Mouse (Mus musculus) right cerebral cortex, postnatal 25 days (tissue): ENCODE measurements around the gene Klc2.
"Not testable (repeated sequence)": the region's sequence is repeated elsewhere in the genome, so short reads cannot be mapped to it uniquely, and the experiment has no call there.

ENCODE experiments used
- DNase-seq: peaks from one replicate; pipeline ENCODE4 v3.0.0; 2022

The Klc2 gene

GRCm38 (mm10) chr19:5118384-5118698, at the start of gene Klc2:
Gene Klc2 (minus strand): TSS chr19:5118560.
- no peak for DNase-seq

DNA sequence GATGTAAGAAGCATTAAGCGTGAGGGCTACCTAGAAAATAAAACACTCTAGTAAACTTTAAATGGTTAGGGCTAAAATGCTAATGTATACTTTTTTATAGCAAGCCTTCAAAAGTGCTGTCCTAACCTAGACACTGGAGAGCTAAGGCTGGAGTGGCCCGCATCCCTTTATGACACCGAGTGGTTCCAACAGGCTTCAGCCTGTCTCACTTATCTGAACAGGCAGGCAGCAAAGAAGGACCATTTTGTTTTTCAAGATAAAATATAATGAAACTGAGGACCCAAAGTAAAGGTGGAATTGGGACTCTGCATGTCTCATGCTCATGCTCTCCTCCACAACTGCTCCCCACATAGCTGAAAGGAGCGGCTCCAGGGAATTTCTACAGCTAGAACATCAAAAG, 49.1 kb upstream of the Klc2 start:
- DNase-seq, result no peak

- DNase-seq, result no peak
Measured at GRCm38 (mm10) chr19:5164380-5164779, 46.0 kb upstream of the Klc2 start.

DNA sequence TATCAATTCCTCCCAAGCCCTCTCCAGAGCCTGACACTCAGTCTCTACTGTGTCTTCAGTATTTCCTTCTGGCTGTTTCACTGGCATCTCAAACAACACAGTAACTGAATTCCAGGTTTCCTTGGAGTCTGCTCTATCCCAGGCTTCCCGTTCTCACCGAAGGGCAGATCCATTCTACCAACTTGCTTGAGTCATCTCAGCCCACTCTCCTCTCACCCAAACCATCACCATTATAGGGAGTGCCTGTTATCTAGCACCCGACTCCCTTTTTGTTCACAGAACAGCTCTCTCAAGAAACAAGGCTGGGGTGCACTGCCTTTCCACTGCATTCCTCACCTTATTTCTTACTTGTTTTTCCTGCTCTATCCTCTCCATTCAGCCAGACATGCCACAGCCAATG, 43.6 kb upstream of the Klc2 start:
- no peak for DNase-seq

DNA sequence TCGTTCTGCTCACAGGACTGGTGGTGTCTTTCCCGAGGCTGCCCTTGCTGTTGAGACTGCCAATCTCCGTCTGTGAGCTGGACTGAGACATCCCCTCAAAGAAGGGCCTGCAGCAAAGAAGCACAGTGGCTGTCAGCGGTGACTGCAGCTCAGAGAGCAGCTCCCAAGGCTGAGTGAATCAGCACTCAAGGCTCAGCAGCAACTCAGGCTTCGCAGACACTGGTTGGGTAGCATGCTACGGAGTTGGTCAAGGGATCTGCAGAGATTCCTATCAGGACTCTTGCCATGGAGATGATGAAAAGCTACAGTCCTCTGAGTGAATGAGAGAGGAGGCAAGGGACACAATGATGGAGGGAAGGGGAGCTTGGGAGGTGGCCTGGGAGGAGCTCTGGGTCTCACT, 33.9 kb upstream of the Klc2 start:
- DNase-seq, result no peak

DNA sequence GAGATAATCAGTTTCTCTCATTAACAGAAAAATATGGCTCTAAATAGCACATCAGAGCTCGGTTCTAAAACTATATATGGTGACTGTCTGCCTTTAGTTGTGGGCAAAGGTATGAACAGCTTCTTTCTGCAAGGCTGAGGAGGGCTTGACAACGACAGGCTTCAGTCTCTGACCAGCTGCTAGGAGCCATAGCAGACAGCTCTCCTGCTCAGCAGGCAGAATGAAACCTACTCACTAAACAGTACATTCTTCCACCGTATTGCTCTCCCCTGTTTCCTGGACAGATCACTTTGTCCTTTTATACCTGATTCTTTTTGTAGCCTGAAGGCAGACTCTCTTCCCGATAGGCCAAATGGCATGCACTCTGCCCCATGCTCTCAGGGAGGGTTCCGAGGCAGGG, 33.4 kb upstream of the Klc2 start:
- DNase-seq, result no peak

DNA sequence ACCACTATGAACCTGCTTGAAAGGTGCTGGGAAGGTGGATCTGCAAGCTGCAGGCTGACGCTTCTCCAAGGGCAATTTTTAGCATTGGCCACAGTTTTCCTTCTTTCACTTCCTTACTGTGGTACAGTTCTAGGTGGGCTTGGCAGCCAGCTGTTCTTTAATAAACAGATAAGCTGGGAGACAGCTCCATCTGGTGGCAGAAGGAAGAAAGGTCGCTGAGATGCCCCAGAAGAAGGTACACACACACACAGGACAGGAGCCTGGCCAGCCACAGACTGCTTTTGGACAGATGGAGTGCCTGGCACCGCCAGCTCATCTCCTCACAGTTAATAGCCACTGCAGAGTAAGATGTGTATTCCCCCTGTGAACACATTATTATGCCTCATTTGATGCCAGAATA, 33.0 kb upstream of the Klc2 start:
- peak; percentile 60 for DNase-seq

DNA sequence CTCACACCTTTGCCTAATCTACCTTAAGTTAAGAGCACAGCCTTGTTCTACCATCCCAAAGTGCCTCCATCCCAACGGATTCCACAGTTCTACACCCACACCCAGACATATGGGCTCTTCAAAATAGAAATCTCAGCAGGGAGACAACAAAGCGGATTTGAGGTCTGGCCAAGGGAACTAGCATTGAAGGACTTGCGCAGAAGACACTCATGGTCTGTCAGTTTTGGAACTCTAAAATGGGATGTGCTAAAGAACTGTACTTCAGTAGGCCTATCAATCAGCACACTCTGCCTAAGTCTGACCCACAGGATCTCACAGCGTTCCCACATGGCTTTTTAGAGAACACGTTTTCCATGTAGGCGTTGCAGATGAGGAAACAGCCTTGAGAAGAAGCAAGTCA, 32.0 kb upstream of the Klc2 start:
- DNase-seq, result peak; percentile 74

DNA sequence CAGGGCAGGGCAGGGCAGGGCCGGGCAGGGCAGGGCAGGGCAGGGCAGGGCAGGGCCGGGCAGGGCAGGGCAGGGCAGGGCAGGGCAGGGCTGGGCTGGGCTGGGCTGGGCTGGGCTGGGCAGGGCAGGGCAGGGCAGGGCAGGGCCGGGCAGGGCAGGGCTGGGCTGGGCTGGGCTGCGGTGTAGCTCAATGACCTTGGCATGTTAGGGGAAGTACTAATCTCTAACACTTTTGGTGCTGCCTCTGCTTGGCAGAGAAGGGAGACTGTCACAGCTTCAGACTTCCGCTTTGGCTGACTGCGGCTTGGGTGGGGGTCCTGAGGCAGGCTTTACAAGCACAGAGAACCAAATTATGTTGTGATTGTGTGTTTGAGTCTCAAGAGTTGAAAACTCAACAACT, 30.7 kb upstream of the Klc2 start:
- DNase-seq, result not testable (repeated sequence)

- peak; percentile 63 for DNase-seq
Measured at GRCm38 (mm10) chr19:5139640-5140039, 21.3 kb upstream of the Klc2 start.

- DNase-seq, result no peak
Measured at GRCm38 (mm10) chr19:5131237-5131636, 12.9 kb upstream of the Klc2 start.

DNA sequence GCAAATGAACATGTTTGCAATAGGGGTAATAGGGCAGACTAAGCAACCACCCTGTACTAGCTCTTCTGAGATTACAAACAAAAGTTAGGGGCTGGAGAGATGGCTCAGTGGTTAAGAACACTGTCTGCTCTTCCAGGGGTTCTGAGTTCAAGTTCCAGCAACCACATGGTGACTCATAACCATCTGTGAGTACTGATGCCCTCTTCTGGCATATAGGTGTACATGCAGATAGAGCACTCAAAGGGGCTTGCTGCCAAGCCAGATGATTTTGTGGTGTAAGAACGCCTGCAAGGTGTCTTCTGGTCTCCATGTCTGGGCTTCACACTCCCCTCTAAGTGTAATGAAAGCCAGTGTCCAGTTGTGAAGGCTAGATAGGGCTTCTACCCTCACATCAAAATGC, 11.4 kb upstream of the Klc2 start:
- DNase-seq, result no peak

- no peak for DNase-seq
Measured at GRCm38 (mm10) chr19:5124055-5124614, 5.8 kb upstream of the Klc2 start.

- no peak for DNase-seq
Measured at GRCm38 (mm10) chr19:5123241-5123640, 4.9 kb upstream of the Klc2 start.

- no peak for DNase-seq
Measured at GRCm38 (mm10) chr19:5122492-5122891, 4.1 kb upstream of the Klc2 start.

GRCm38 (mm10) chr19:5117494-5118383, 621 bp downstream of the Klc2 start:
- DNase-seq, result peak; percentile 92

DNA sequence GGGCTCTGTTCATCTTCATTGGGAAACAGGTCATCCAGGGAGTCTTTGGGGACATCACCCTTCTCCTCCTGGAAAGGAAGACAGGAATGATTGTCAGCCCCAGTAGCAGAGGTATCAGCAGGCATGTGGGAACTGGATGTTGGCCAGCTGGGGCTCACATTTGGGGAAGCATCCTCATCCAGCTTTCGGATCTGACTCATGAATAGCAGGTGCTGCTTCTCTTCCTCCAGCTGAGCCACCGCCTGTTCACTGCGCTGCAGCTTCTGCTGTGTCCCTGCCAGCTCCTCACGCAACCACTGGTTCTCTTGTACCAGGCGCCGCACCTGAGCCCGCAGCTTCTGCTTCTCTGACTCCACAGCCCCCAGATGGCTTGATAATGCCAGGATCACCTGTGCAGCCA, 4.6 kb downstream of the Klc2 start:
- DNase-seq, result peak; percentile 70

GRCm38 (mm10) chr19:5109659-5110453, 8.5 kb downstream of the Klc2 start:
- DNase-seq, result no peak

DNA sequence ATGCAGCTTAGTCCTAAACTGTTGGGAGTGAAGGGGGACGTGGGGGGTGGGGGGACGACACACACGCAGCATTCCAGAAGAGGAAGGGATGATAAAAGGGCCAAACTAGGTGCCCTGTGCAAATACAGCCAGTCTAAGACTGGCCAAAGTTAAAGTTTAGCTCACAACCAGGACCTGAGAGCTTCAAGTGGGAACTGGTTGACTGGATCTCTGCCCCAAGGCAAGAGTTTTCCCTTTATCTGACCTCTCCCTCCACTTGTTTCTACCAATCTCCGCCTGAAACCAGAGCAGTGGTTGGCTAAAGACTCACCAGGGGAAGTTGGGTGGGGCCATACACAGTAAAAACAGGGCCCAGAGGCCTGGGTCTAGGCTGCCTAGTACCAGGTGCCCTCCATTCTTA, 9.7 kb downstream of the Klc2 start:
- DNase-seq, result no peak

- DNase-seq, result no peak
Measured at GRCm38 (mm10) chr19:5108271-5108575, 10.1 kb downstream of the Klc2 start.

GRCm38 (mm10) chr19:5107556-5108270, 10.6 kb downstream of the Klc2 start:
- no peak for DNase-seq

- DNase-seq, result peak; percentile 99
Measured at GRCm38 (mm10) chr19:5106731-5107191, 11.6 kb downstream of the Klc2 start, which contains the start of gene Rab1b. Gene Rab1b (minus strand): TSS chr19:5107072.

DNA sequence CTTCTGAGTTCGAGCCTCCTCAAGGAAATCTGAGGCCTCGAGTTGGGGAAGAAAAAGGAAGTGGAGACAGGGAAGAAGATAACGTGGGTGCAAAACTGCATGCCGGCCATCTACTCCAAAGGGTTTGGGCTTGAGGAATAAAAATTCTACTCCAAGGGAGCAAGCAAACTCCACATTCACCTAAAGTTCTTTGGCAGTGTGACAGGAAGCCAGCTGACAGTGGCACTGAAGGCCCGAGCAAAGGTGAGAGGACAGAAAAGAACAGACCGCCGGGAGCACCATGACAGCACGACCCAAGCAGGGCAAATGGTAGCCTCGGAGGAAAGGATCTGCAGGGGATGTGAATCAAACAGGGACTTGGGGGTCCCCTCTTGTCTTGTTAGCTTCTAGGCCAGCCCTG, 12.3 kb downstream of the Klc2 start:
- DNase-seq, result no peak
